Mouse (Mus musculus): ENCODE results near the gene Ick.

DNA sequence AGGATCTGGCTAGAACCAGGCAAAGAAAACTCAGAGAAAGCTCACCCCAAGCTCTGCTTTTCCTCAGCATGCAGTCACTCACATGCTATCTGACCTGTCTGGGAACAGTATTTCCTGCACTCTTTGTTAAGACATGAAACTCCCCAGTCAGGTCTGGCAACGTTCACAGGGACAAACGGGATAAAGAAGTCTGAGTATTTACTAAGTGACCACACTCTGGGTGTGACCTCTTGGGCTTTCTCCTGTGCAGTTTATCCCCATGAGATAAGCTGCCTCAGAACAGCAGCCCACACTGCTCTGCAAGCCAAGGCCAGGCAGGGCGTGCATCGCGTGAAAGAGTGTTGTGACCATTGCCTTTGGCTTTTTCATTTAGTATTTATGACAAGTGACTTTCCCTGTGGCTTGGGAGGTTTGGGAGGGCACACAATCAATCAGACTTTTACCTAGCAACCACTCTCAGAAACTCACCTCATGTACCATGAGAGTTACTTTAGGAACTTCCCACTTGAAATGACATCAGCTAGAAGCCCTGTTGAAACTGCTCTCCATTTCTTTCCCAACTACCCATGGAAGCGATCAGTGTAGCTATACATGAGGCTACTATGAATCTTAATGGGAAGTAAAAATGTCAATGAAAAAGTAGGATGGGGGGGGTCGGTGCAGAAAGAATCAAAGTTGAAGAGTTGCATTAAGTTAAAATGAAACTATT, 103.5 kb downstream of the Ick start:
- TF ChIP-seq CTCF (IDR thresholded peaks at IDR 0.05; ENCODE audit: borderline replicate concordance, insufficient read depth, low read depth, low read length) (no peak), POLR2A (IDR thresholded peaks at IDR 0.05; ENCODE audit: borderline replicate concordance, insufficient read depth, low read length) (no peak)

Measured in cerebellum, adult 2 months (tissue).